Mouse (Mus musculus): Measurements from ENCODE around the gene Itga3. TPM values are rescaled to one million over a fixed set of nuclear protein-coding genes. Genes with fewer than 3 reads are reported as not detected.
A peak's percentile ranks its signal among the peaks of the same experiment; 100 is the strongest.

Itga3 gene
- polyA plus RNA-seq, 1 experiment from 2014 or later: 6.3 TPM

DNA sequence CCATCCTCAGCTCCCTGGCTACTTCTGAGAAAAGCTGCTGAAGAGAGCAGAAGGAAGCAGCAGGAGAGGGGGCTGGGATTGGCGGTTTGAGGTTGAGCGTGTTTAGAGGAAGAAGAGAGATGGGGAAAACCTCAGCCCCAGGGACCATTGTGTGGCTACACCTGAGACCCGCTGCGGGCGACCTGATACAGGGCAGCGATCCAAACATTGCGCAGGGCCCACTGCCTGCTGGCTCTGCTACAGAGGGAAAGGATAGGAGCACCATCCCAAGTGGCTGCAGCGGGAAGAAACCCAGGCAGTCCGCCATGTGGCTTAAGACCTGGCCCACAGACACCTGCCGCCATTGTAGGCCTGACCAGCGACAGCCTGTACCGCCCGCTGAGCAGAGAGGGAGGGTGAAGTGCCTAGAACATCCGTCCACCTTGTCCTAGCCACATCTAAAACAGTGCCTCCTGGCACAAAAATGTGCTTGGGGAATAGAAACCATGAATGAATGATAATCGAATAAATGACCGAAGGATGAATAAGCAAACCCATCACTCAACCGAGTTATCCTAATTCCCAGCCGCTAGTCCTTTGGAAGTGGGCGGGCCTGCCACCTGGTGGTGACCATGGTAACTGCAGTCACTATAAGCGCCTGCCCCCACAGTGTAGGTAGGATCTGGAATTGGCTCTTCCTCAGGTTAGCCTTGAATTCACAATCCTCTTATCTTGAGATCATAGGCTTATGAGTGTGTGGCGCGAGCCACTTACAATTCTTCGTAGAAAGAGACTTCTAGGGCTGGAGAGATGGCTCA lies 30.0 kb upstream of the Itga3 start:
- H3K4me3 ChIP-seq: no peak overlapping the region
- H3K9ac ChIP-seq (replicated peaks): no peak overlapping the region
- no peak overlapping the region for H3K27ac ChIP-seq (replicated peaks)
- H3K9me3 ChIP-seq: 0 out of 2 replicates have a peak, but pooled peaks cover 2% of the 10 kb centered on the region
- WGBS: 32% methylated on average over 23 of the region's 23 CpGs
- H3K27me3 ChIP-seq: peaks cover 14% of the 10 kb centered on the region
- H3K4me2 ChIP-seq (replicated peaks): 0 out of 2 replicates have a peak overlapping the region, but pooled peaks have one; percentile 11
- peaks cover 10% of the 10 kb centered on the region for H3K4me1 ChIP-seq
- no peaks in the 10 kb centered on the region for H3K36me3 ChIP-seq
- ATAC-seq (ENCODE audit: low FRiP score, low read depth): 0 out of 2 replicates have a peak, but pooled peaks have one; percentile 47

DNA sequence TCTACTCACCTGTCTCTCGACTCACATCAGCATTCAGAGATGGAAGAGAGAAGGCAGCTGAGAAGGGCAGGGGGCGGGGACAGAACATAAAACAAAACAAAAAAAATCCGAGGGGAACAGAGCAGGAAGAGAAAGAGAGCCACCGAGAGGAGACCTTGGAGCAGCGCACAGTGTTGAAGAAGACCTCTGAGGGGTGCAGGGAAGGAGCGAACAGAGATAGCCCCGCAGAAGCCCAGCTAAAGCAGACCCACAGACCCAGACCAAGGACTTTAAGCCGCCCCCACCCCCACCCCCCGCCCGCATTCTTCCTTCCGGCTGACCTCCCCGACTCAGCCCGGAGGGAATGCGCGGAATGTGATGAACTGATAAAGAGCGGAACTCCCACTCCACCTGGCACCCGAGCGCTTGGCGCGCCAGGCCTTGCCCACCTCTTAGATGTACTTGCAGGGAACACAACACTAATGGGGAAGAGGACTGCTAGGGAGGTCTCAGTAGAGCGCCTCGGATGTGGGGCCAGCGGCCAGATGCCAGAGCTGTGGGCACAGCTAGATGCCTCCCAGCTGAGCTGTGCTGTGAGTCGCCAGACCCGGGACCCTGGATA lies 28.8 kb upstream of the Itga3 start:
- peak overlapping the region; percentile 37 for H3K4me2 ChIP-seq (replicated peaks)
- no peak for ATAC-seq (ENCODE audit: low FRiP score, low read depth)
- 4% methylated on average over 25 of the region's 25 CpGs for WGBS
- H3K4me1 ChIP-seq: peaks cover 10% of the 10 kb centered on the region
- no peak overlapping the region for H3K27ac ChIP-seq (replicated peaks)
- peak overlapping the region; percentile 12; the same call in 1 of the 2 replicates for H3K4me3 ChIP-seq
- H3K36me3 ChIP-seq: no peaks in the 10 kb centered on the region
- H3K9me3 ChIP-seq: 0 out of 2 replicates have a peak, but pooled peaks cover 2% of the 10 kb centered on the region
- peaks cover 14% of the 10 kb centered on the region for H3K27me3 ChIP-seq
- H3K9ac ChIP-seq (replicated peaks): no peak overlapping the region

DNA sequence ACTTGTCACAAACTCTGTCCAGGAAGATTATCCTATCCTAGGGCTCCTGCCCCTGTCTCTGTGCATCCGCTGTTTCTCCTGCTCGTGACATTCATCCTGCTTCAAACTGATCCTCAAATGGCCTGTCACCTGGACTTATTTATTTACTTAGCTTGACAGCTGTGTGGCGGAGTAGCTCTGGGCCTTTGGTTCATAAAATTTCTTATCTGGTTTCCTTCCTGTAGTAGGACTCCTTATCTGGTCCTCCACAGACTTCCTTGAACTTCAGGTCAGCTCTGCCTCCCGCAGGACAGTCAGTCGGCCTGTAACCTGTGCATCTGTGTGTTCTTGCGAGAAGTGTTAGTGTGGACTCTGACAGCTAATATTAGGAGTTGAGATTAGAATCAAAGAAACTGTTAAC lies 27.7 kb upstream of the Itga3 start:
- ATAC-seq (ENCODE audit: low FRiP score, low read depth): no peak
- H3K27ac ChIP-seq (replicated peaks): no peak overlapping the region
- no peak overlapping the region for H3K9ac ChIP-seq (replicated peaks)
- 0 out of 2 replicates have a peak, but pooled peaks cover 2% of the 10 kb centered on the region for H3K9me3 ChIP-seq
- peaks cover 10% of the 10 kb centered on the region for H3K4me1 ChIP-seq
- no peak overlapping the region for H3K4me2 ChIP-seq (replicated peaks)
- WGBS: 76% methylated on average over 6 of the region's 6 CpGs
- peaks cover 14% of the 10 kb centered on the region for H3K27me3 ChIP-seq
- H3K36me3 ChIP-seq: no peaks in the 10 kb centered on the region
- no peak overlapping the region for H3K4me3 ChIP-seq

DNA sequence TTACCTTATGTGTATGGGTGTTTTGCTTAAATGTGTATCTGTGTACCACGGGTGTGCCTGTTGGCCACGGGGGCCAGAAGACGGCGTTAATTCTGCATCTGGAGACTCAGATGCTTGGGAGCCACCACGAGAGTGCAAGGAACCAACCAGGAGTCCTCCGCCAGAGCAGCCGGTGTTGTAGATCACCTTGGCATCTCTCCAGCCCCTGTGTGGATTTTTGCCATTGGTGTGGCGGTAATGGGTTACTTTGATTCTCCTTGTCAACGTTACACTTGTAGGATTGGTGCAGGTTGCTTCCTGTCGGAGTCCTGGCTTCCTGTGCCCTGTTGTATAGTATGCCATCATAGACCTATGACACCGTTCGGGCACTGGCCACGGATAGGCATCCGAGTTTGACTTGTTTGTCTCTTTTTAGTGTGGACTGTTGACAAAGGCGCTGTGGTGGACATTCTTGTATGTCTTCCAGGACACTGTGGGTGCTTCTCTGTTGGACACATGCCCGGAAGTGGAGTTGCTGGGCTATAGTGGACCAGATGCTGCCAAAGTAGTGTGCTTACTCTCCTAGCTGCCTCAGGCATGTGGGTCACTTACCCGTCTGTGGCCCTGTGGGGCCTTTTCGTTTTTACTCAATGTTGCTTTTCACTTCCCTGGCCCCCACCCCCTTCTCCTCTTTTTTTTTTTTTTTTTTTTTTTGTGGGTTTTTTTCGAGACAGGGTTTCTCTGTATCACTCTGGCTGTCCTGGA lies 25.7 kb upstream of the Itga3 start:
- Histone ChIP-seq H3K27me3 (peaks cover 14% of the 10 kb centered on the region), H3K4me1 (peaks cover 10% of the 10 kb centered on the region), H3K9me3 (0 out of 2 replicates have a peak, but pooled peaks cover 2% of the 10 kb centered on the region), H3K27ac (replicated peaks) (no peak overlapping the region), H3K36me3 (no peaks in the 10 kb centered on the region), H3K4me3 (no peak overlapping the region), H3K9ac (replicated peaks) (no peak overlapping the region), H3K4me2 (replicated peaks) (no peak overlapping the region)
- WGBS: 95% methylated on average over 19 of the region's 19 CpGs
- no peak for ATAC-seq (ENCODE audit: low FRiP score, low read depth)

DNA sequence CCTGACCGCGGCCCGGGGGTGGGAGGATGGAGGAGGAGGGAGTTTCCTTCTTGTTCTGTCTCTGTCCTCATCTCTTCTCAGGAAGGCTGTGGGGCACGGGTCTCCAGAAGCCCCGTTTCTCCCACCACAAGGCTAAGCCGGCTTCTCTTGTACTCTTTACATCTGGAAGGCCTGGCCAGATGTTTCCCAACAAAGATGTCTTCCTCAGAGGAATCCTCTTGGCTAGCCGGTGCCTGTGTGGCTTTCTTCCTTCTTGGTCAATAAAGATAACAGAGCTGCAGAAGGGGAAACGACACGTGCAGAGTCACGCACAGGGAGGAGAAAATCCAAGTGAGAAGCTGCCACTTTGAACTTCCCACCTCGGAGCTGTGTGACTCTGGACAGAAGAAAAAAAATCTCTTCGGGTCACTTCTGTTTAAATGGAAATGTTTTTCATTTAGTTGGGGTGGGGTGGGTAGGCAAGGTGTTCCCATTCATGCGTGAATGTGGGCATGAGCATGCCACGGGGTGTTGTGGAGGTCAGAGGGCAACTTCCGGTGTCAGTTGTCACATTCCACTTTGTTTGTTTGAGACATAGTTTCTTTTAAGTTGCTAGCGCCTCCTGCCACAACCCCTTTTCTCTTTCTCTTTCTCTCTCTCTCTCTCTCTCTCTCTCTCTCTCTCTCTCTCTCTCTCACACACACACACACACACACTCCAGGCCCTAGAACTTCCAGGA lies 24.6 kb upstream of the Itga3 start:
- ATAC-seq (ENCODE audit: low FRiP score, low read depth): no peak
- peaks cover 16% of the 10 kb centered on the region for H3K4me1 ChIP-seq

DNA sequence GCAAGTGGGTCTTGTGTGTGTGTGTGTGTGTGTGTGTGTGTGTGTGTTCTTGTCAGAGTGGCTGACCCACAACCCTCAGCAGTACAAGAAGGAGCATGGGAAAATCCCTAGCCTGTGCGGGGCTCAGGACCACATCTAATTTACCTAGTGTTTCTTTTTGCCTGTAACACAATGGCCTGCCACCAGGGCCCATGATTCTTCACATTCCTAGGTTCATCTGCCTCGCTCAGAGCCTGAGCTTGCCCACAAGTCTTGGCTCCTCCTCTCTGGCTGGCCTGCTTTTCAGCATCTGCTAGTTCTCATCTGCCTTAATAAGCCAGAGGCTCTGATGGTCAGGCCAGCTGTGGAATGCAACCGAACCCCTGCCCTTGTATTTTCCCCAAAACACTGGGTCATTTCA lies 23.8 kb upstream of the Itga3 start:
- no peaks in the 10 kb centered on the region for H3K36me3 ChIP-seq
- 0 out of 2 replicates have a peak, but pooled peaks cover 2% of the 10 kb centered on the region for H3K9me3 ChIP-seq
- H3K9ac ChIP-seq (replicated peaks): no peak overlapping the region
- 34% methylated on average over 3 of the region's 3 CpGs for WGBS
- no peak overlapping the region for H3K4me2 ChIP-seq (replicated peaks)
- ATAC-seq (ENCODE audit: low FRiP score, low read depth): no peak
- peaks cover 2% of the 10 kb centered on the region for H3K27me3 ChIP-seq
- H3K4me3 ChIP-seq: no peak overlapping the region
- H3K4me1 ChIP-seq: peaks cover 12% of the 10 kb centered on the region
- H3K27ac ChIP-seq (replicated peaks): no peak overlapping the region

More for the DNA sequence above, 24.6 kb upstream of the Itga3 start:
- Histone ChIP-seq H3K9ac (replicated peaks) (no peak overlapping the region), H3K27ac (replicated peaks) (no peak overlapping the region), H3K4me3 (no peak overlapping the region), H3K9me3 (0 out of 2 replicates have a peak, but pooled peaks cover 2% of the 10 kb centered on the region), H3K4me2 (replicated peaks) (no peak overlapping the region), H3K36me3 (no peaks in the 10 kb centered on the region), H3K27me3 (peaks cover 10% of the 10 kb centered on the region)
- 23% methylated on average over 16 of the region's 16 CpGs for WGBS

DNA sequence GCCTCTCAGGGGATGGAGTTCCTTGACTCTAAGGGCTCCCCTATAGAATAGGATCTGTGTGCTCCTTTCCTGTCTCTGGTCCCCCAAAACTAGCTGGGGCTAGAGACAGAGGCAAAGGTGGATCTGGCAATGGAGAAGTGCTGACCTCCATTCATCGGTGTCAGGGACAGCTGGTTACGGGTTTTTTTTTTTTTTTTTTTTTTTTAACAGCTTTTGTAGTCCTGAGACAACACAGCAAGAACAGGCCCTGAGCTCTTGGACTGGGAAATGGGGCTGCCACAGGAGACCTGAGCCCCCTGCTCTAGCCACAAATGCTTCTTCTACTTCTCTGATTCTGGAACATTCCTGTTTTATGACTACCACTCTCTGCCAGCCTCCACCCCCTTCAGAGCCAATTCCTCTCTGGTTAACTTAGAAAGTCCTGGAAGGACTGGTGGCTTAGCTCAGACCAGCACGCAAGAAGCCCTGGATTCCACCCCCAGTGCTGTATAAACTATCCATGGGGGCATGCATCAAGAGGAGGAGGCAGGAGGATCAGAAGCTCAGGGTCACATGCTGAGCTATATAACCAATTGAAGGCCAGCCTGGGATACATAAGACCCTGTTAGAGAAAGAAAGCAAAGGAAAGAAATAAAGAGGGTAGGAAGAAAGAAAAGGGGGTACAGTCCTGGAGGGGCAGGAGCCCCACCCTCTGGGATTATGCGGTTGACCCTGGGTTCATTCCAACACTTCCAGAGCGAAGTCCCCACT lies 21.9 kb upstream of the Itga3 start:
- ATAC-seq (ENCODE audit: low FRiP score, low read depth): no peak
- no peak overlapping the region for H3K27ac ChIP-seq (replicated peaks)
- no peak overlapping the region for H3K4me2 ChIP-seq (replicated peaks)
- 75% methylated on average over 5 of the region's 5 CpGs for WGBS
- 0 out of 2 replicates have a peak, but pooled peaks cover 2% of the 10 kb centered on the region for H3K9me3 ChIP-seq
- H3K27me3 ChIP-seq: no peaks in the 10 kb centered on the region
- H3K9ac ChIP-seq (replicated peaks): no peak overlapping the region
- H3K4me3 ChIP-seq: no peak overlapping the region
- H3K4me1 ChIP-seq: peaks cover 6% of the 10 kb centered on the region; the same call in 1 of the 2 replicates
- H3K36me3 ChIP-seq: no peaks in the 10 kb centered on the region

DNA sequence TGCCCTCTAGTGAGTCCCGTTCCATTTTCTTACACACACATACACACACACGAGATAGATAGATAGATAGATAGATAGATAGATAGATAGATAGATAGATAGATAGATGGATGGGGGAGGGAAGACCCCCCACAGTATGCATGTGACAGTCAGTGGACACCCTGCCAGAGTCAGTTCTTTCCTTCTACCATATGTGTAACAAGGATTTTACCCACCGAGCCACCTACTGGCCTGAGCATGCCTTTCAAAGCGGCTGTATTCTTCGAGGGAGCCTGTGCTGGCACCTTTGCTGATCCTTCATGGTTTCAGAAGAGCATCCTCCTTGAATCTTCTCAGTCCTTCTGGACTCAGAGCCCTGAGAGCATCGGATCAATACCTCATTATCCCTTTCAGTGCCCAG lies 21.3 kb upstream of the Itga3 start:
- H3K9me3 ChIP-seq: no peaks in the 10 kb centered on the region
- no peak for ATAC-seq (ENCODE audit: low FRiP score, low read depth)
- no peaks in the 10 kb centered on the region for H3K36me3 ChIP-seq
- no peak overlapping the region for H3K27ac ChIP-seq (replicated peaks)
- H3K27me3 ChIP-seq: no peaks in the 10 kb centered on the region
- H3K4me3 ChIP-seq: no peak overlapping the region
- 68% methylated on average over 6 of the region's 6 CpGs for WGBS
- no peak overlapping the region for H3K9ac ChIP-seq (replicated peaks)
- no peak overlapping the region for H3K4me2 ChIP-seq (replicated peaks)
- peaks cover 6% of the 10 kb centered on the region; the same call in 1 of the 2 replicates for H3K4me1 ChIP-seq

DNA sequence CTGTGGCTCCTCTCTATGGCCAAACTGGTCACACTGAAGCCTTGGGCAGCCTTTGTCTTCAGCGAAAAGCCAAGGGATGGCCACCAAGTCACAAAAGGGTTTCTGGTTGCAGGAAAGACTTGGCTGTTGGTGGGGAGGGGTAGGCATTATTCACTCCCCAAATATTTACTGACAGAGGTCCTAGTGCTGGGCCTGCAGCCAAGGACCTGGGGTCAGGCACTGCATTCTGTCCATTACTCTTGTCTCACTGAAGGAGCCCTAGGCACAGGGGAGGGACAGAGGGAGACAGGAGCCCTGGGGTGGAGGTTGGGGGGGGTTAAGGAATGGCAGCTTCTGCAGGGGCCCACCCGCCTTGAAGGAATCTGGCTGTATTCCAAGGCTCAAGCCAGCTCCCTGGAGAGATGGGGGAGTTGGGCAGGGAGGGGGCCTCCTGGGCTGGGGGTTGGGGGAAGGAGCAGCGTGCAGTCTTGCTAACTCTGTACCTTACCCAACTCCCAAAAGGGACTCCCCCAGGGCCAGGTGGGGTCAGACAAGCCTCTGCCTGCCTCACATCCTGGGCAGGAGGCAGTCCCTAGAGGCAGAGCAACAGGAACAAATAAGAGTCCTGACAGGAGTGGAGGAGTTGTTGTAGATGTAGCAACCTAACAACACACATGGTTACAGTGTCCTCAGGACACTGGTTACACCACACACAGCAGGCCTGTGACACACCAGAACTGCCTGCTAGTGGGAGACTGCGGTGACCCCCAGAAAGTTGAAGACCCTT lies 20.2 kb upstream of the Itga3 start:
- H3K4me1 ChIP-seq: peaks cover 6% of the 10 kb centered on the region; the same call in 1 of the 2 replicates
- WGBS: 54% methylated on average over 4 of the region's 4 CpGs
- H3K27ac ChIP-seq (replicated peaks): no peak overlapping the region
- no peak overlapping the region for H3K4me2 ChIP-seq (replicated peaks)
- H3K9me3 ChIP-seq: no peaks in the 10 kb centered on the region
- H3K27me3 ChIP-seq: no peaks in the 10 kb centered on the region
- no peaks in the 10 kb centered on the region for H3K36me3 ChIP-seq
- no peak overlapping the region for H3K9ac ChIP-seq (replicated peaks)
- no peak overlapping the region for H3K4me3 ChIP-seq
- ATAC-seq (ENCODE audit: low FRiP score, low read depth): no peak

DNA sequence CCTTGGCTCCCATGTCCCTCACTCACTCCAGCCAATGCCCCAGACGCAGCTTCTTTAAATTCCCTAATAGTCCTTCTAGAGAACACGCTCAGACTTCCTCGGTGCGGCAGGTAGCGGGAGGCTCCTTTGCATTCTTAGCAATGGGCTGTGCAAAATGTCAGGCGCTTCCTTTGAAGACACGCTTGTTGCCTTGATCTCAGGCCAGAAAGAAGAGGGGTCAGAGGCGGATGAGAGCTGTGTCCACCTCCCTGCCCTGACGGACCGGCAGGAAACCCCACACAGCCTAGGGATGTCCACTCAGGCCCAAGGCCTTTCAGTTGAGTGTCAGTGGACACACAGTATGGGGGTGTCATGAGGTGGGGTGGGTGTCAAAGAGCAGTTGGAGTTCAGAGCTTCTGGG lies 19.0 kb upstream of the Itga3 start:
- Histone ChIP-seq H3K9ac (replicated peaks) (no peak overlapping the region), H3K36me3 (no peaks in the 10 kb centered on the region), H3K9me3 (no peaks in the 10 kb centered on the region), H3K27ac (replicated peaks) (no peak overlapping the region), H3K4me3 (no peak overlapping the region), H3K4me1 (peaks cover 6% of the 10 kb centered on the region; the same call in 1 of the 2 replicates), H3K4me2 (replicated peaks) (no peak overlapping the region), H3K27me3 (no peaks in the 10 kb centered on the region)
- ATAC-seq (ENCODE audit: low FRiP score, low read depth): no peak
- 82% methylated on average over 10 of the region's 10 CpGs for WGBS
